Mouse (Mus musculus) cerebellum, adult 2 months (tissue): ENCODE results near the gene Tmem119.

Experiments used
- CTCF ChIP-seq: fragments of 200-500 bp; IDR thresholded peaks from 2 replicates; pipeline ENCODE4 v1.5.1; 2011; ENCODE audit warnings: low read depth, mild to moderate bottlenecking, control low read depth, low read length, moderate library complexity, borderline replicate concordance; ENCODE audit not compliant: insufficient read depth
- POLR2A ChIP-seq: fragments of 200-500 bp; IDR thresholded peaks from 2 replicates; pipeline ENCODE4 v1.6.1; 2011; ENCODE audit warnings: low read length, control low read depth, borderline replicate concordance; ENCODE audit not compliant: insufficient read depth

DNA sequence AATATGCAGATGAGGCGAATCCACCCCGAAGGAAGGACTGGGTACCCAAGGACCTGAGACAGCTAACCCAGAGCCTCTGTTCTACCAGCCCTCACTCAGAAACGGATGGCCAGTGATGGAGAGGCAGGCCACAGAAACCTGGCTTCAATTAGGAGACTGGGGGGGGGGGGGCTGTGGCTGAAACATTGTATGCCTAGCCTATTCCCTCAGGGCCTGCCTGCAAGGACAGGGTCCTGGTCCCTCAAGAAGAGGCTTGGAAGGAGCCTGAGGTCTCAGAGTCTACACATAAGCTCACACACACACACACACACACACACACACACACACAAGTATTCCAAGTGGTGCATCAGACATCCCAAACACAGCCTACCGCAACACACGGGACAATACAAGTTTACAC is 625 bp downstream of the Tmem119 start:
- TF ChIP-seq CTCF (no peak), POLR2A (no peak)
